Mouse (Mus musculus) CH12.LX (cell line): ENCODE measurements around the gene Irf8.

Experiments used
- CHD1 ChIP-seq: IDR thresholded peaks from 2 replicates; pipeline ENCODE4 v1.6.1; 2012; ENCODE audit warnings: low read depth, low read length, improper control_type of control experiment, inconsistent platforms
- EP300 ChIP-seq: IDR thresholded peaks from 2 replicates; pipeline ENCODE4 v1.6.1; 2011; ENCODE audit warnings: low read length, improper control_type of control experiment
- HCFC1 ChIP-seq: IDR thresholded peaks from 2 replicates; pipeline ENCODE4 v1.6.1; 2012; ENCODE audit warnings: low read depth, mild to moderate bottlenecking, inconsistent platforms, low read length, improper control_type of control experiment
- JUND ChIP-seq: conservative IDR thresholded peaks from 2 replicates; pipeline ENCODE4 v1.6.1; 2011; ENCODE audit warnings: low read depth, low read length, improper control_type of control experiment
- KAT2A ChIP-seq: IDR thresholded peaks from 2 replicates; pipeline ENCODE4 v1.6.1; 2012; ENCODE audit warnings: low read length, improper control_type of control experiment, inconsistent platforms; ENCODE audit not compliant: insufficient replicate concordance
- POLR2A ChIP-seq: IDR thresholded peaks from 2 replicates; pipeline ENCODE4 v1.6.1; 2011; ENCODE audit warnings: low read depth, mild to moderate bottlenecking, improper control_type of control experiment, low read length
- RAD21 ChIP-seq: IDR thresholded peaks from 2 replicates; pipeline ENCODE4 v1.6.1; 2011; ENCODE audit warnings: low read depth, mild to moderate bottlenecking, low read length, improper control_type of control experiment, moderate library complexity
- USF1 ChIP-seq: IDR thresholded peaks from 2 replicates; pipeline ENCODE4 v1.6.1; 2014; ENCODE audit warnings: low read depth, mild to moderate bottlenecking, inconsistent platforms, low read length, improper control_type of control experiment
- ZC3H11A ChIP-seq: IDR thresholded peaks from 2 replicates; pipeline ENCODE4 v1.6.1; 2012; ENCODE audit warnings: low read depth, mild to moderate bottlenecking, inconsistent platforms, low read length, improper control_type of control experiment
- ZNF384 ChIP-seq: IDR thresholded peaks from 2 replicates; pipeline ENCODE4 v1.6.1; 2012; ENCODE audit warnings: low read depth, low read length, improper control_type of control experiment, inconsistent platforms

GRCm38 (mm10) chr8:120726051-120726450, 10.1 kb upstream of the Irf8 start:
- TF ChIP-seq CHD1 (no peak), JUND (no peak), KAT2A (no peak), USF1 (no peak), EP300 (no peak), ZC3H11A (no peak), ZNF384 (no peak), HCFC1 (no peak), POLR2A (no peak), RAD21 (no peak)
